Mouse (Mus musculus) kidney, postnatal 10 days (tissue): ENCODE results near the gene Specc1.

ENCODE experiments used
- DNase-seq: peaks from one replicate; pipeline ENCODE4 v3.0.0; 2021; ENCODE audit warnings: mixed read lengths

Gene Specc1

GRCm38 (mm10) chr11:62051487-62051886 is 94.9 kb downstream of the Specc1 start:
- DNase-seq: no peak

- DNase-seq: no peak
Measured at GRCm38 (mm10) chr11:62053928-62054327, 97.4 kb downstream of the Specc1 start.

GRCm38 (mm10) chr11:62064565-62064964 is 108.0 kb downstream of the Specc1 start:
- no peak for DNase-seq

GRCm38 (mm10) chr11:62065655-62066054 is 109.1 kb downstream of the Specc1 start:
- DNase-seq: no peak

- no peak for DNase-seq
Measured at GRCm38 (mm10) chr11:62069554-62069953, 113.0 kb downstream of the Specc1 start.

- no peak for DNase-seq
Measured at GRCm38 (mm10) chr11:62070206-62070605, 113.6 kb downstream of the Specc1 start.

- no peak for DNase-seq
Measured at GRCm38 (mm10) chr11:62072406-62072805, 115.8 kb downstream of the Specc1 start.

- DNase-seq: no peak
Measured at GRCm38 (mm10) chr11:62073575-62074140, 117.1 kb downstream of the Specc1 start.

- no peak for DNase-seq
Measured at GRCm38 (mm10) chr11:62074578-62074977, 118.0 kb downstream of the Specc1 start.

- DNase-seq: no peak
Measured at GRCm38 (mm10) chr11:62075071-62075470, 118.5 kb downstream of the Specc1 start.

GRCm38 (mm10) chr11:62075551-62075950 is 119.0 kb downstream of the Specc1 start:
- no peak for DNase-seq

GRCm38 (mm10) chr11:62076345-62077156 is 120.0 kb downstream of the Specc1 start:
- peak; percentile 100 for DNase-seq

- peak; percentile 27 for DNase-seq
Measured at GRCm38 (mm10) chr11:62077157-62077865, 120.7 kb downstream of the Specc1 start.

GRCm38 (mm10) chr11:62078371-62078770 is 121.8 kb downstream of the Specc1 start:
- no peak for DNase-seq

- DNase-seq: no peak
Measured at GRCm38 (mm10) chr11:62079100-62079857, 122.7 kb downstream of the Specc1 start.

- no peak for DNase-seq
Measured at GRCm38 (mm10) chr11:62080476-62080875, 123.9 kb downstream of the Specc1 start.

GRCm38 (mm10) chr11:62086648-62087047 is 130.1 kb downstream of the Specc1 start:
- DNase-seq: no peak

- DNase-seq: no peak
Measured at GRCm38 (mm10) chr11:62087051-62087450, 130.5 kb downstream of the Specc1 start.

- DNase-seq: no peak
Measured at GRCm38 (mm10) chr11:62088651-62089050, 132.1 kb downstream of the Specc1 start.

- DNase-seq: no peak
Measured at GRCm38 (mm10) chr11:62090321-62090720, 133.8 kb downstream of the Specc1 start.

GRCm38 (mm10) chr11:62103380-62103911 is 146.9 kb downstream of the Specc1 start:
- DNase-seq: no peak

- no peak for DNase-seq
Measured at GRCm38 (mm10) chr11:62106401-62106871, 149.9 kb downstream of the Specc1 start.
